Mouse (Mus musculus) Muller cell, postnatal 12 days (primary cell): ENCODE measurements at regions not wholly inside any gene's neighbourhood (a gene's known extent, or its start where the extent isn't known, plus 50 kb on each side); places are given as distances from the start of the nearest gene placed in this dataset.
A peak's percentile ranks its signal among the peaks of the same experiment; 100 is the strongest.

Experiments used
- DNase-seq: peaks from one replicate; pipeline ENCODE4 v3.0.0-alpha.2; 2015; ENCODE audit errors: inconsistent ontology term

GRCm38 (mm10) chr2:11362205-11362994, 190.5 kb downstream of the Prkcq start:
- DNase-seq = peak; percentile 68

DNA sequence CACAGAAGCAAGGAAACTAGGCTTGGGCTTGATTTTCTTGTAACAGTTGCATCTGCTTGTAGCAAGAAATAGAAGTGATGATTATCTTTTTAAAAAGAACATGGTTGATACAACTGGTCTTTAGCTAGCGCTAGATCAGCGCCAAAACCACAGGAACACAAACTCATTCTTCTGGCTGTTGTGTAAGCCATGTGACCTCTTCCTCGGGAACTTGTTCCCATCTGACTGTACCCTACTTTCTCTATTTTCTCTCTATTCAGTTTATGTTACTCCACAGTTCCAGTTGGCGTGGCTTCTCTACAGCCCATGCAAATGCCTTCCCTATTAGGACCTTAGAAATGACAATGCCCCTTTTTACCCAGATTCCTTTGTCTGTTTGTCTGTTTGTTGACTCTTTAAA, 187.4 kb downstream of the Prkcq start:
- no peak for DNase-seq

GRCm38 (mm10) chr2:11356714-11357113, 184.8 kb downstream of the Prkcq start:
- no peak for DNase-seq

- no peak for DNase-seq
Observed at GRCm38 (mm10) chr2:11355594-11355993, 183.7 kb downstream of the Prkcq start.
